Mouse (Mus musculus) midbrain, postnatal 0 days (tissue): ENCODE measurements around the gene Macrod1. TPM values are rescaled to one million over a fixed set of nuclear protein-coding genes. Genes with fewer than 3 reads are reported as not detected.

ENCODE experiments used
- ATAC-seq: fragments of 200-750 bp; cut with Nextera tagmentation; 2 replicates; pipeline ENCODE4 v1.8.0; 2017; ENCODE audit warnings: moderate number of reproducible peaks, mild to moderate bottlenecking, moderate TSS enrichment, moderate library complexity; ENCODE audit not compliant: low FRiP score
- DNase-seq: peaks from one replicate; pipeline ENCODE4 v3.0.0-alpha.2; 2015; ENCODE audit warnings: low spot score
- H3K27ac ChIP-seq: fragments of 300-500 bp; sonication (generic); 2 replicates; pipeline ENCODE4 v1.5.1; 2014; ENCODE audit warnings: low read depth, mild to moderate bottlenecking, low read length, mixed read lengths
- H3K27me3 ChIP-seq: fragments of 300-500 bp; sonication (generic); 2 replicates; pipeline ENCODE4 v1.6.1; 2014; ENCODE audit warnings: low read length, control low read depth, mixed read lengths; ENCODE audit not compliant: insufficient read depth
- H3K36me3 ChIP-seq: fragments of 300-500 bp; sonication (generic); 2 replicates; pipeline ENCODE4 v1.6.1; 2014; ENCODE audit warnings: low read length, control low read depth, mixed read lengths; ENCODE audit not compliant: insufficient read depth
- H3K4me1 ChIP-seq: fragments of 300-500 bp; sonication (generic); 2 replicates; pipeline ENCODE4 v1.6.1; 2014; ENCODE audit warnings: mild to moderate bottlenecking, control low read depth, antibody characterized with exemption, low read length, mixed read lengths; ENCODE audit not compliant: insufficient read depth
- H3K4me2 ChIP-seq: fragments of 300-500 bp; sonication (generic); 2 replicates; pipeline ENCODE4 v1.6.1; 2014; ENCODE audit warnings: low read depth, mild to moderate bottlenecking, low read length, mixed read lengths; ENCODE audit not compliant: poor library complexity, severe bottlenecking
- H3K4me3 ChIP-seq: fragments of 300-500 bp; sonication (generic); 2 replicates; pipeline ENCODE4 v1.5.1; 2014; ENCODE audit warnings: low read depth, mild to moderate bottlenecking, low read length, moderate library complexity
- H3K9ac ChIP-seq: fragments of 300-500 bp; sonication (generic); replicated peaks from 2 replicates; pipeline ENCODE4 v1.6.1; 2014; ENCODE audit warnings: mild to moderate bottlenecking, low read length, moderate library complexity, mixed read lengths; ENCODE audit not compliant: poor library complexity, severe bottlenecking
- H3K9me3 ChIP-seq: fragments of 300-500 bp; sonication (generic); 2 replicates; pipeline ENCODE4 v1.6.1; 2016; ENCODE audit warnings: low read length, control low read depth
- CTCF ChIP-seq: IDR thresholded peaks from 2 replicates; pipeline ENCODE4 v1.5.1; 2016; ENCODE audit warnings: antibody characterized with exemption, mild to moderate bottlenecking
- WGBS: fragments of 180-500 bp; shearing (Covaris S2); extraction: QIAGEN DNeasy Blood & Tissue Kit; methylation state at CpG from one replicate; pipeline ENCODE4 v1.1.7; 2014; 5-methylcytosine and 5-hydroxymethylcytosine counted together
- polyA plus RNA-seq: library from polyadenylated mRNA; unstranded; fragments of >200 nt; fragmentation: Nextera tagmentation; extraction: Ambion mirVana; gene quantifications from 2 replicates; pipeline ENCODE4 v1.2.1, GENCODE M21; 2015
- total RNA-seq: library from RNA; depleted of rRNA; stranded (reverse); fragments of >200 nt; gene quantifications from 2 replicates; pipeline ENCODE4 v1.2.3, GENCODE M21; 2014

The Macrod1 gene
- total and polyA plus RNA-seq, 2 experiments from 2014 or later: 1.4 to 6.2 TPM

GRCm38 (mm10) chr19:7091448-7092050 lies 34.9 kb downstream of the Macrod1 start:
- DNase-seq (no peak), ATAC-seq (no peak)
- H3K9ac ChIP-seq: 0 out of 2 replicates have a peak overlapping the region, but pooled peaks have one; percentile 19
- H3K27me3 ChIP-seq: no peaks in the 10 kb centered on the region
- no peak for TF ChIP-seq CTCF
- no peak overlapping the region for H3K4me2 ChIP-seq
- peaks cover 5% of the 10 kb centered on the region; the same call in 1 of the 2 replicates for H3K36me3 ChIP-seq
- no peaks in the 10 kb centered on the region for H3K9me3 ChIP-seq
- 31% methylated on average over 10 of the region's 10 CpGs for WGBS
- H3K27ac ChIP-seq: no peak overlapping the region
- H3K4me3 ChIP-seq: no peak overlapping the region
- peaks cover 25% of the 10 kb centered on the region for H3K4me1 ChIP-seq

DNA sequence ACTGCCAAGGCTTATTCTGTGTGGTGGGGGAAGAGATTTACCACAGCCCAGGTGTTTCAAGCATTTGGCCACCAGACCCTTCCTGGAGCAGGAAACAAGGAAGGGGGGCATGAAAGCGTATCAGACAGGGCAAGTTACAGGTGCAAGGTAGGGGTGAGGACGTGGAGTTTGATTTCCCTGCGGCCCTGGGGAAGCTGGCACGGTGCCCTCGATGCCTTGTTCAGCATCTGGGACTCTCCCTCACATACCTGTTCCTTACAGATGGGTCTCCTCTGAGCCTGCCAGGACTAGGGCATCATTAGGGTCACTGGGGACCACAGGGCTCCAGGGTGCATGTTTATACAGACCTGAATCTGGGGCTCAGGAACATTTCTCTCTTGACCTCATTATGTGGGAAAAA lies 36.1 kb downstream of the Macrod1 start:
- 75% methylated on average over 5 of the region's 5 CpGs for WGBS
- Histone ChIP-seq H3K4me1 (peaks cover 25% of the 10 kb centered on the region), H3K9ac (no peak overlapping the region), H3K36me3 (peaks cover 5% of the 10 kb centered on the region; the same call in 1 of the 2 replicates), H3K9me3 (no peaks in the 10 kb centered on the region), H3K27me3 (0 out of 2 replicates have a peak, but pooled peaks cover 4% of the 10 kb centered on the region), H3K4me2 (no peak overlapping the region), H3K4me3 (no peak overlapping the region), H3K27ac (no peak overlapping the region)
- no peak for ATAC-seq
- TF ChIP-seq CTCF: no peak
- no peak for DNase-seq

DNA sequence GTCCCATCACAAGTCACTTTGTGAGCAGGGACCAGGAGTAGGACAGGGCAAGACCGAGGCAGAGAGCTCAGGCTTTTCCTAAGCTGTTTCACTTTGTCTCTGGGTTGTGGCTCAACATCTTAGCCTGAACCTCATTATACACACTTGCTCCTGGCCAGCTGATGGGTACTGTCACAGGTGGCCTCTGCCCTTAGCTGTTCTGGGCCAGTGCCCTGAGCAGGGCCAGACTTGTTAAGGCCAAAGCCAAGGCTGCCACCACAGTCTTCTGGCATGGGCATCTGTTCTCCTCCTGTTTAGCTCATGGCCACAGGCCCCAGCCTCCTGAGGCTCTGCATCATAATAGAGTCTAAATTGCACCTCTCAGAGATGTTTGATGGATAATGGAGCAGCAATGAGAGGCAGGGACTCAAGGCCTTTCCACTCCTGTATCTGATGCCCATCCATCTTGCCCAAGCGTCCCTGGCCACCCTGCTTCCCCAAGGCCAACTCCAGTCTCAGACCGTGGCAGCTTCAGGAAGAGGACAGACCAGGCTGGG lies 43.1 kb downstream of the Macrod1 start:
- Histone ChIP-seq H3K27ac (no peak overlapping the region), H3K4me2 (no peak overlapping the region), H3K36me3 (peaks cover 5% of the 10 kb centered on the region; the same call in 1 of the 2 replicates), H3K4me1 (peaks cover 12% of the 10 kb centered on the region; the same call in 1 of the 2 replicates), H3K9me3 (no peaks in the 10 kb centered on the region), H3K27me3 (0 out of 2 replicates have a peak, but pooled peaks cover 4% of the 10 kb centered on the region), H3K4me3 (no peak overlapping the region), H3K9ac (no peak overlapping the region)
- no peak for ATAC-seq
- DNase-seq: no peak
- 79% methylated on average over 3 of the region's 3 CpGs for WGBS
- TF ChIP-seq CTCF: no peak

DNA sequence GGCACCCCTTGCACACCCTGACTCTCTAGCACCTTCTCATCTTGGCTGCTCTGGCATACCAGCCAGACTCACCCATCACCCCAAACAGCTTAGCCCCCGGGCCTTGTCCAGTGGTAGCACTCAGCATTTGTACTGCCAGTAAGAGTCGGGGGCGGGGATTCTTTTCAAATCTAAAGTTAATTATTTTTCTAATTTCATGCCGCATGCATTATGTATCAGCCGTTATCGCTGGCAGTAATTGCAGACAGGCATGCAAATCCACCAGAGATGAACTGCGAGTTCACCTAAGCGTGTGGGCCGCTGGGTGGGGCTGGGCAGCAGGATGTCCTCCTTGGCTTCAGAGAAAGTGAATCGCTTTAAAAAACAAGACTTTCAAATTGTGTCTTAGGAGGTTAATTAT lies 45.4 kb downstream of the Macrod1 start:
- H3K27me3 ChIP-seq: 0 out of 2 replicates have a peak, but pooled peaks cover under 1% of the 10 kb centered on the region
- DNase-seq (no peak), ATAC-seq (no peak)
- WGBS: 47% methylated on average over 10 of the region's 10 CpGs
- peaks cover 12% of the 10 kb centered on the region; the same call in 1 of the 2 replicates for H3K4me1 ChIP-seq
- no peak overlapping the region for H3K9ac ChIP-seq
- no peak overlapping the region for H3K27ac ChIP-seq
- H3K36me3 ChIP-seq: no peaks in the 10 kb centered on the region
- no peak for TF ChIP-seq CTCF
- no peak overlapping the region for H3K4me3 ChIP-seq
- H3K4me2 ChIP-seq: no peak overlapping the region
- H3K9me3 ChIP-seq: no peaks in the 10 kb centered on the region

- ATAC-seq (no peak), DNase-seq (no peak)
- H3K27ac ChIP-seq: no peak overlapping the region
- H3K4me1 ChIP-seq: peaks cover 12% of the 10 kb centered on the region; the same call in 1 of the 2 replicates
- no peaks in the 10 kb centered on the region for H3K9me3 ChIP-seq
- H3K36me3 ChIP-seq: no peaks in the 10 kb centered on the region
- no peaks in the 10 kb centered on the region for H3K27me3 ChIP-seq
- 61% methylated on average over 4 of the region's 4 CpGs for WGBS
- H3K9ac ChIP-seq: 0 out of 2 replicates have a peak overlapping the region, but pooled peaks have one; percentile 24
- TF ChIP-seq CTCF: no peak
- no peak overlapping the region for H3K4me3 ChIP-seq
- no peak overlapping the region for H3K4me2 ChIP-seq
Measured at GRCm38 (mm10) chr19:7103349-7103992, 46.9 kb downstream of the Macrod1 start.

DNA sequence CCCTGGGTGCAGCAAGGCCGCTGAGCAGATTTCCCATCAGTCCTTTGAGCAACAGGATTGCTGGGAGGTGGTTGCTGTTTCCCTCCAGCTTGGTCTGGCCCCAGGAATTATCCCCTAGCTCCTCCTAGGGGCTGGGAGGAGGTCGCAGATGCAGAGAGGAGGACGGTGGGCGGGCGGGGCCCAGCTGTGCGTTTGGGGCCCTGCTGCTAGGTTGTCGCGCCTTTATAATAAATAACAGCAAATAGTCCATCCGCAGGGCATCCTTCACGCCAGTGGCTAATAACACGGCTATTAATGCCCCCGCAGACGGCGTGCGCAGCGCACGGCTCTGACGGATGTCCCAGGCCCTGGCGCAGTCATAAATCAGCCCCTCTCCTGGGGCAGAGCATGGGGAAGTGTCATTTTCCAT lies 47.4 kb downstream of the Macrod1 start:
- Histone ChIP-seq H3K4me1 (peaks cover 12% of the 10 kb centered on the region; the same call in 1 of the 2 replicates), H3K4me3 (no peak overlapping the region), H3K9me3 (no peaks in the 10 kb centered on the region), H3K4me2 (no peak overlapping the region), H3K27me3 (no peaks in the 10 kb centered on the region), H3K27ac (no peak overlapping the region), H3K36me3 (no peaks in the 10 kb centered on the region), H3K9ac (0 out of 2 replicates have a peak overlapping the region, but pooled peaks have one; percentile 24)
- ATAC-seq (no peak), DNase-seq (no peak)
- WGBS: 23% methylated on average over 19 of the region's 19 CpGs
- peak; percentile 53 for TF ChIP-seq CTCF
